Mouse (Mus musculus) intestine, postnatal 0 days (tissue): ENCODE measurements around the gene Cdk17. TPM values are rescaled to one million over a fixed set of nuclear protein-coding genes. Genes with fewer than 3 reads are reported as not detected.

Source experiments
- ATAC-seq: fragments of 200-750 bp; cut with Nextera tagmentation; 2 replicates; pipeline ENCODE4 v1.8.0; 2017; ENCODE audit warnings: mild to moderate bottlenecking, moderate TSS enrichment, moderate library complexity
- H3K27ac ChIP-seq: fragments of 300-500 bp; sonication (generic); 2 replicates; pipeline ENCODE4 v1.5.1; 2014; ENCODE audit warnings: mild to moderate bottlenecking, low read depth, low read length, moderate library complexity
- H3K27me3 ChIP-seq: fragments of 300-500 bp; sonication (generic); replicated peaks from 2 replicates; pipeline ENCODE4 v1.6.1; 2014; ENCODE audit warnings: low read length, mixed read lengths; ENCODE audit not compliant: control insufficient read depth, insufficient read depth
- H3K36me3 ChIP-seq: fragments of 300-500 bp; sonication (generic); 2 replicates; pipeline ENCODE4 v1.6.1; 2014; ENCODE audit warnings: mild to moderate bottlenecking, moderate library complexity; ENCODE audit not compliant: control insufficient read depth, insufficient read depth
- H3K4me1 ChIP-seq: fragments of 300-500 bp; sonication (generic); replicated peaks from 2 replicates; pipeline ENCODE4 v1.6.1; 2014; ENCODE audit warnings: antibody characterized with exemption, low read length, mixed read lengths; ENCODE audit not compliant: control insufficient read depth, insufficient read depth
- H3K4me2 ChIP-seq: fragments of 300-500 bp; sonication (generic); replicated peaks from 2 replicates; pipeline ENCODE4 v1.6.1; 2014; ENCODE audit warnings: low read depth, mild to moderate bottlenecking, moderate library complexity
- H3K4me3 ChIP-seq: fragments of 300-500 bp; sonication (generic); 2 replicates; pipeline ENCODE4 v1.5.1; 2014; ENCODE audit warnings: low read depth, low read length
- H3K9ac ChIP-seq: fragments of 300-500 bp; sonication (generic); 2 replicates; pipeline ENCODE4 v1.6.1; 2014; ENCODE audit warnings: mild to moderate bottlenecking, low read depth, low read length
- H3K9me3 ChIP-seq: fragments of 300-500 bp; sonication (generic); 2 replicates; pipeline ENCODE4 v1.6.1; 2016; ENCODE audit warnings: mixed run types; ENCODE audit not compliant: control insufficient read depth
- CTCF ChIP-seq: sonication (generic); IDR thresholded peaks from 2 replicates; pipeline ENCODE4 v1.5.1; 2016; ENCODE audit warnings: low read depth, mild to moderate bottlenecking, control low read depth, antibody characterized with exemption, moderate library complexity
- WGBS: fragments of 180-500 bp; shearing (Covaris S2); extraction: QIAGEN DNeasy Blood & Tissue Kit; methylation state at CpG from one replicate; pipeline ENCODE4 v1.1.7; 2014; 5-methylcytosine and 5-hydroxymethylcytosine counted together
- polyA plus RNA-seq: library from polyadenylated mRNA; unstranded; fragments of >200 nt; fragmentation: Nextera tagmentation; extraction: Ambion mirVana; gene quantifications from 2 replicates; pipeline ENCODE4 v1.2.1, GENCODE M21; 2015

Cdk17 gene
- polyA plus RNA-seq, 1 experiment from 2014 or later, result 8.2 TPM

DNA sequence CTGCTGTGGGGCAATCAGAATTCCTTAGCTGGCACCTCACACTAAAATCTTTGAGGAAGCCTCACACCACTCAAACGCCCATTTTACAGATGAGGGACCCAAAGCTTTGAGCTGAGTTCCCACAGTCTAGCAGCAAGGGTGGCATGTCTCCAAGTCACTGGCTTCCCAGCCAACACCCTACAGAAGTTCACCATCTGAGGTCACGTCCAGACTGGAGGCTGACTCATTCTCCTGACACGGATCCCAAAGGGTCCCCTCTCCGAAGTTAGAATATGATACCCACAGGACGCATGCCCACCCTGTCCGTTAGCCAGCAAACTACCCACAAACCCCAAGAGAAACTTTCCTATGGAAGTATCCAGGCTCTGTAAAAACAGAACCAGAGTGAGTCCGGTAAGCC, 111.2 kb downstream of the Cdk17 start:
- Histone ChIP-seq H3K9ac (no peak overlapping the region), H3K4me2 (no peak overlapping the region), H3K27ac (no peak overlapping the region), H3K4me3 (no peak overlapping the region), H3K36me3 (no peaks in the 10 kb centered on the region), H3K9me3 (no peaks in the 10 kb centered on the region), H3K4me1 (no peaks in the 10 kb centered on the region), H3K27me3 (no peaks in the 10 kb centered on the region)
- TF ChIP-seq CTCF, result no peak
- WGBS, result 74% methylated on average over 7 of the region's 7 CpGs
- ATAC-seq, result no peak

DNA sequence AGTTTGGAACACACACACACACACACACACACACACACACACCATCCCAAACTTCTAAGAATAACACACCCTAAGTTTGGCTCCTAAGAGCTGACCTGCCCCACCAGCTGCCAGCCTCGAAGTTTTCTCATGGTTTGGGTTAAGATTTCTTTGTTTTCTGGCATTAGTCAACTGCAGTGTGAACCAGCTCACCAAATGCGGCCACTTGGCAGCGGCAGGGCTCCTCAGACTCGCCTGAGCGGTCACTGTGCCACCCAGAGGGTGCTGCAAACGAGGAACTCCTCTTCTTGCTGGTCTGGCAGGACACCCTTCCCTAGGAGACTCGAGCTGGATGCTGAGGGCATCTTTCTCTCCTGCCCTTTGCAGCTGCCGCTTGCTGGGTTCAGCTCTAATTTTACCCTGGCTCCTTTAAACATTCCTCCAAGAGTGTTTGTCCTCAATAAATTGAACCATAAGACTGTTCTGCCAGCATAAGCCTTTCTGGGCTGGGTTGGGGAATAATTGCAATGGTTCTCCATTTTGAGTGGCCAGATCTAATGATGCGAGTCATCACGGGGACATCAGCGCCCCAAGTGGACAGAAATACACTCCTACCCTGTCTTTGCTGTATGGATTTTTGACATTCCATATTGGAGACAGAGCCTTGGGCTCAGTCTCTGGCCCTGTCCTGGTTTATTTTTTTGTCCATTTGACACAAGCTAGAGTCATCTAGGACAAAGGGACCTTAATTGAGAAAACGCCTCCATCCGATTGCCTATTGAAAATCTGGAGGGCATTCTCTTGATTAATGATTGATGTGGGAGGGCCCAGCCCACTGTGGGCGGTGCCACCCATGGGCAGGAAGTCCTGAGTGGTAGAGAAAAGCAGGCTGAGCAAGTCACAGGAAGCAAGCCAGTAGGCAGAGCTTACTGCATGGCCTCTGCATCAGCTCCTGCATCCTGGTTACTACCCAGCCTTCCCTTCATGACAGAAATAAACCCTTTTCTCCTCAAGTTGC, 112.6 kb downstream of the Cdk17 start:
- H3K27ac ChIP-seq, result no peak overlapping the region
- WGBS, result 76% methylated on average over 14 of the region's 14 CpGs
- peak; percentile 42; the same call in 1 of the 2 replicates for ATAC-seq

DNA sequence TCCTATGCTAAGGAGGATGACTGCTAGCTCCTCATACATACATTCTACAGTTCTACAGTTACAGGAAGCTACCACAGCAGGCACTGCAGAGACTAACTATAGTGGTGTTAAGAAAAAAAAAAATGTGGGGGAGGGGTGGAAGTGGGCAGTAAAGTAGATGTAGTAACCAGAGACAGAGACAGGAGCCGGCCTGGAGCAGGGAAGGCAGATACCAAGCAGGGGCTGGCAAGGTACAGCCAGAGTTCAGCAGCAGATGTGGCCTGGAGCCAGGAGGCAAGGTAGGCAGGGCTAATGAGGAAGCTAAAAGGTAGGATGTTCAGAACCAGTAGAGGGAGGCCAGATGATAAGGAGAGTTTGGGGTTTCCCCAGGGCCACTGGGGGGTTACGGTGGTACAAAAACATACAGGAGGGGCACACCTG, 113.6 kb downstream of the Cdk17 start:
- H3K9ac ChIP-seq, result no peak overlapping the region
- H3K27me3 ChIP-seq, result no peaks in the 10 kb centered on the region
- no peaks in the 10 kb centered on the region for H3K36me3 ChIP-seq
- 59% methylated on average over 2 of the region's 2 CpGs for WGBS
- peak; percentile 21; the same call in 1 of the 2 replicates for TF ChIP-seq CTCF
- no peaks in the 10 kb centered on the region for H3K9me3 ChIP-seq
- no peak for ATAC-seq
- no peak overlapping the region for H3K4me2 ChIP-seq
- H3K27ac ChIP-seq, result no peak overlapping the region
- no peaks in the 10 kb centered on the region for H3K4me1 ChIP-seq
- no peak overlapping the region for H3K4me3 ChIP-seq

More for the DNA sequence above, 112.6 kb downstream of the Cdk17 start:
- no peaks in the 10 kb centered on the region for H3K9me3 ChIP-seq
- no peak overlapping the region for H3K9ac ChIP-seq
- TF ChIP-seq CTCF, result peak; percentile 44
- H3K36me3 ChIP-seq, result no peaks in the 10 kb centered on the region
- no peaks in the 10 kb centered on the region for H3K27me3 ChIP-seq
- no peak overlapping the region for H3K4me3 ChIP-seq
- H3K4me2 ChIP-seq, result no peak overlapping the region
- no peaks in the 10 kb centered on the region for H3K4me1 ChIP-seq

DNA sequence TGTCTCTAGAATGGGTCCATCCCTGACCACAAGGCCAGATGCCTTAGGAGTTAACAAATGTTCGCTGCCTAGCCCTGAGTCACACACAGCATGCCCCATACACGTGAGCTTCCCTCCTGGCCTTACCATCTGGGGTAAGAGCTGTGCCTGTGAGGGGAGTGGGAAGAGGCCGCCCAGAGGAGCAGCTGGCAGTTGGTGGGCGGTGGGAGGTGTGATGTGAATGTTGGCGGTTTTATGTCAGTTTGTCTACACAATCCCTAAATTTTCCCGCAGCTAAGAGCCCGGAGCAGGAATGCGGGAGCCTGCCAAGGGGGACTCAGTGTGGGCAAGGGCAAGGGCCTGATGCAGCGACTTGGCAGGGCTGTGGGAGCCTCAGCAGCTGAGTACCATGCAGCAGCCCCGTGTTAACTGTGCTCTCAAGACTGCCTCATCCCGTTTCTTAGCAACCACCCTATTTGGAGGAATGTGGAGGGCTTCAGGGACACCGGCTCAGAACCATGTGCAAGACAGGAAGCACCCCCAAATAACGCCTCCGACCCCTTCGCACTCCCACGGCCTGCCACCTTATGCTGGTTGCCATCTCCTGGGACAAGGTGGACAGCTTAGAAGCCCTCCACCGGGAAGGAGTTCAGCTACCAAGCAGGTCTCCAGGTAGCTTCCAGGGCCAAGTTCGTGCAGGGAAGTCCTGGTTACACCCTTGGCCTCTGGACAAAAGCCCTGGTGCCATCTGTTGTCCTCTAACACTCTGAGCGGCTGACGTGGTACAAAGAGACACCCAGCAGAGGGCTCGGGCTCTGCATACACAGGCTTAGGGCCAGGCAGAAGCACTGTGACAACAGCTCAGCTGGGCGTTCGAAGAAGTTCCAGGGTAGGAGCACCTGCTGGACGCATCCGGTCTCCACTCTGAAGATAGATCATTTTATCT, 114.8 kb downstream of the Cdk17 start:
- H3K9me3 ChIP-seq, result no peaks in the 10 kb centered on the region
- peak overlapping the region; percentile 28 for H3K4me3 ChIP-seq
- peak; percentile 34 for ATAC-seq

DNA sequence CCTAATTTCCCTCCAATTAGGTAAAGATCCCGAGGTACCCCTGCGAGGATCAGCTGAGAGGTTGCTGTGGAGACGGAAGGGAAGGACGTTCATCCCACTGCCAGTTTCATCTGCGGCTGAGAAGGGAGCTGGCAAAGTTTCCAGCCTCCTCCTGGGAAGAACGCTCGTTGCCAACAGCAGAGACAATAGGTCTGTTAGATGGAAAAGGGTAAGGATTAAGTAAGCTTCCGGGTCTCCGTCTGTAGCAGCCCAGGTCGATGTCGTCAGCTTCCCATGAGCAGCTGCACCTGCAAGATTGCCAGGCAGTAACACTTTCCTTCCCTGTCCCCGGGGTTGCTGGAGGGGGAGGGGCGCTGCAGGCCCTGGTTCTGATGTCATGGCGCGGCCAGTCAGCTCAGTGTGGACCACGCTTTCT, 115.7 kb downstream of the Cdk17 start:
- WGBS, result 17% methylated on average over 16 of the region's 16 CpGs
- 0 out of 2 replicates have a peak overlapping the region, but pooled peaks have one; percentile 3 for H3K27ac ChIP-seq
- TF ChIP-seq CTCF, result no peak
- 0 out of 2 replicates have a peak overlapping the region, but pooled peaks have one; percentile 0 for H3K9ac ChIP-seq
- H3K36me3 ChIP-seq, result no peaks in the 10 kb centered on the region
- ATAC-seq, result peak; percentile 75
- no peaks in the 10 kb centered on the region for H3K27me3 ChIP-seq
- peak overlapping the region; percentile 28 for H3K4me3 ChIP-seq
- H3K9me3 ChIP-seq, result no peaks in the 10 kb centered on the region
- H3K4me2 ChIP-seq, result peak overlapping the region; percentile 57
- H3K4me1 ChIP-seq, result no peaks in the 10 kb centered on the region

More for the DNA sequence above, 114.8 kb downstream of the Cdk17 start:
- peak overlapping the region; percentile 23; the same call in 1 of the 2 replicates for H3K27ac ChIP-seq
- no peaks in the 10 kb centered on the region for H3K4me1 ChIP-seq
- peak overlapping the region; percentile 57 for H3K4me2 ChIP-seq
- 46% methylated on average over 25 of the region's 25 CpGs for WGBS
- no peaks in the 10 kb centered on the region for H3K36me3 ChIP-seq
- TF ChIP-seq CTCF, result peak; percentile 30; the same call in 1 of the 2 replicates
- H3K27me3 ChIP-seq, result no peaks in the 10 kb centered on the region
- 0 out of 2 replicates have a peak overlapping the region, but pooled peaks have one; percentile 0 for H3K9ac ChIP-seq
